Mouse (Mus musculus): ENCODE measurements at regions not wholly inside any gene's neighbourhood (a gene's known extent, or its start where the extent isn't known, plus 50 kb on each side); places are given as distances from the start of the nearest gene placed in this dataset.

DNA sequence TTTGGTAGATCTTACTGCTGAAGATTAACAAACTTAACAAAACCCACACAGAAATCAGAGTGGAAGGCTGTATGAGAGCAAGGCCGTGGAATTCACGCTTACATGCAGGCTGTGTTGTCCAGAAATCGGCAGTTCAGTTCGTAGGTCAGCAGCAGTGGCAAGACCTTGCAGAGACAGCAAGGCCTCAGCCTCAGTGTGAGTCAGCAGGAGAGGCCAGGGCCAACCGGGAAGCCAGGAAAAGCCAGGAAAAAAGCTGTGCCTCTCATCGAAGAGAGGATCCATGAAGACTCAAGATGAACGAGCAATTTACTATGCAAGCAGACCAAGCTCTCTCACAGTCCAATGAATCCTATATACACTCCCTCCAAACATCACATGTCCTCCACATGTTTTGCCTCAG, 103.4 kb upstream of the 1700021F07Rik start:
- no peak for DNase-seq (ENCODE audit: low spot score in 2 of 2)

DNA sequence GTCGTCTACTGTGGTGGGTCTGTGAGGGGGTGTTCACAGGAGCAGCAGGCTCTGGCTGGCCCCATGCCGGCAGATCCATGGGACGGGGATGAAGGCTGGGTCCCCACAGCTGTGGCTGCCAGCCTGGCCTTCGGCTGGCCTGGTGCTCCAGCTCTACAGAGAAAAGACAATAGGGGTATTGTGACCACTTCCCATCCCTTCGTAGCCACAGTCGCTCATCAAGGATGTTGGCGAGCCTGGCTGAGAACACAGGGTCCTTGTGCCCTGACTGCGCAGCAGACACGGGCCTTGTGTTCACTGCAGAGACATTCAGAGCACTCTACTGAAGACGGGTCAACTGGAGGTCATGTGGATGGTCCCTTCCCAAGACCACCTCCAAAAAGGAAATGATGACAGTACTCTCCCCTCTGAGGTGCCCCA, 102.4 kb upstream of the 1700021F07Rik start:
- no peak for DNase-seq (ENCODE audit: low spot score in 2 of 2)

DNA sequence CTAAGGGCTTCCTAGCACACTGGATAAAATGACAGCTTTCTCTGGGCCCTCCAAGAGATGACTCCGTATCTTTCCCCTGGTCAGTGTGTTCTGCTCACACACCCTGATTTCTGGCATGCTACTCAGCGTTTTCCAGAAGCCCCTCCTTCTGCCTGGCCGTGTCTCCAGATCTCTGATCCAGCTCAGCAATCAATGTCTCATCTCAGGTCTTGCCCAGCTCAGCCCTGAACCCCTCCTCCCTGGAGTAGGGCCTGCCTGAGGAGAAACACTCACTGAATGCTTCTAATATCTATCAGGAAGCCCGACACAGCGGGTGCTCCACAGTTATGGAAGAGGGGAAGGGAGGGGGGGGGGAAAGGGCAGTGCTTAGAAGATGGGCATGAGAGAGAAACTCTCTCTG, 101.9 kb upstream of the 1700021F07Rik start:
- no peak for DNase-seq (ENCODE audit: low spot score in 2 of 2)

DNA sequence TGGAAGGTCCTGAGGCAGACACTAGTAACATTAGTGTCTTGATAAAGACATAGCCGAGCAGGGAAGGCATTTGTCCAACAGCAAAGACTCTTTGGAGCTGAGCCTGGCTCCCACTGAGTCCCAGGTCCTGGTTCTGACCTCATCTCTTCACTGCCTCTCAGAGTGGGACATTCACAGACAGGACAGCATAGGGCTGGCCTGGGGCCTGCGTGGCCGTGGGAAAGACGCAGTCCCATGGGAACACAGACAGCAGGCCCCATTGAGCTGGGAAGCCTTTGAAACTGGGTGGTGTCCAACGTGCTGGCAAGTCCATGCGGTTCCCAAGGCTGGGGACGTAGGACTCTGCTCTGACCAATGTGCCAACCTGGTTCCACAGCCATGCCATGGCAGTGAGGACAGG, 97.5 kb upstream of the 1700021F07Rik start:
- no peak for DNase-seq (ENCODE audit: low spot score in 2 of 2)

DNA sequence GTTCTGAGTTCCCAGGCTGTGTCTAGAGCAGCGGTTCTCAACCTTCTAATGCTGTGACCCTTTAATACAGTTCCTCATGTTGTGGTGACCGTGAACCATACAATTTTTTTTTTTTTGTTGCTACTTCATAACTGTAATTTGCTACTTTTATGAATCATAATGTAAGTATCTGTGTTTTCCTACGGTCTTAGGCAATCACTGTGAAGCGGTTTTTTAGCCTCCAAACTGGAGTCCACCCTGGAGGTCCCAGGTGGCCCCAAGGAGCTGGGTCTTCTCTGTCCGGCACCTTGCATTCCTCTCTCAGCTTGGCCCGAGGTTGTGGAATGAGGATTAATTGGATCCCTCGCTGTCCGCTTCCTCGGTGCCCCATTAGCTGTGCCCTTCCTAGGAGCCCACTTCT, 96.6 kb upstream of the 1700021F07Rik start:
- DNase-seq (ENCODE audit: low spot score in 2 of 2), result no peak

DNA sequence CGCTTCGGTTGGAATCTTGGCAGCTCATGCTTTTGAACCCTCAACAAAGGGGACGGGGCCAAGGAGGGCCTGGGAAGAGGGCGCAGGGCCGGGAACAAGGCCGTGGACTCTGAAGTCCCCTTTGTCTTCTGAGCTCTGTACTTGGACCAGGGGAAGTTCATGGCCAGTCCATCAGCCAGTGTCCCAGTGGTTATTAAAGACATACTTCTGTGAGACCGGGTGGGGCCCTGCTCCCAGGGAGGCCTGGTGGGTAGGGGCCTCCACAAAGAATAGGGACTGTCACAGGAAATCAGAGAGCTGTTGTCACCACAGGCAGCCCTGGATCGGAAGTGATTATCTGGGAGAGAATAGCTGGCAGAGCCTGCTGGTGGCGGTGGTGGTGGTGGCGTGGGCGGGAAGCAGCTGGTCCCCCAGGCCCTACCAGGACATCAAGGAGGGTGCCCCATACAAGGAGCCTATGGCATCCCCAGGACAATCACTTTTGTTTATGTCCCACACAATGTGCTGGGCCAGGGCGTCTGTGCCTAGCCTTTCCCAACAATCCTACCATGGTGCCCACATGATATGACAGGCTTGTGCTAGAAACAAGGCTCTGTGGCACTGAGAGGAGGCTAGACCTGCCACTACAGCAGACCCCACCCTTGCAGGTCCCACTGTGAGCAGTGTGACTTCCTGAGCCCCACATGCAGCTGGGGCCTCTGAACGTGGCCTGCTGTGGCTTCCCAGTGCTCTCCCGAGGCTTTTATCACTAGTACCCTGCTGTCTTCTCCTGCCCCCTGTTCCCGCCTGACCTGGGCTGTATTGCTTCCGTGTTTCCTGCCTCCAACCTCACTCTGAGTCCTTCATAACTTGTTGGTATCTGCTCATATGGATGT, 96.0 kb upstream of the 1700021F07Rik start:
- no peak for DNase-seq (ENCODE audit: low spot score in 2 of 2)

DNA sequence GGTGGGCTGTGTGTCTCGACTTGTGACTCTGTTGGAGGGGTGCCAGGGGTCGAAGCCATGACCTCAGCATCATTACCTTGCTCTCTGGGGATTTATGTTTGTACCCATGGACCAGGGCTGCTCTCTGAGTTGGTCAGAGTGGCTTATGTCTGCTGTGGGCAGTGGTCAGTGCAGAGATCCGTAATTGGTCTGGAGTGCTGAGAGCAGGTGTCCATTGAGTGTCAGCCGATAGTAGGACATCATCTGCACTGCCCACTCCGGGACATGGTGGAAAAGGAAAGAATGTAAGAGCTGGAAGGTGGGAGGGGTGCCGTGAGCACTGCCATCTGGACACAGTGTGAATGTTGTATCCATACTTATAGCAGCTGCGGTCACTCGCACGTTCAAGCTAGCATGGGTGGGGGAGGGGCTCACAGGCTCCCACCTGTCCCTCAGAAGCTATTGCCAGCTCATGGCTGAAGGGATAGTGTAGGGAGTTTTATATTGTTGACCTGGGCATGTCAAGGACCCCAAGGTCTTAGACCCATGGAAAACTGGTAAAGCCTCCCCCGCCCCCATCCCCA, 94.4 kb upstream of the 1700021F07Rik start:
- no peak for DNase-seq (ENCODE audit: low spot score in 2 of 2)

DNA sequence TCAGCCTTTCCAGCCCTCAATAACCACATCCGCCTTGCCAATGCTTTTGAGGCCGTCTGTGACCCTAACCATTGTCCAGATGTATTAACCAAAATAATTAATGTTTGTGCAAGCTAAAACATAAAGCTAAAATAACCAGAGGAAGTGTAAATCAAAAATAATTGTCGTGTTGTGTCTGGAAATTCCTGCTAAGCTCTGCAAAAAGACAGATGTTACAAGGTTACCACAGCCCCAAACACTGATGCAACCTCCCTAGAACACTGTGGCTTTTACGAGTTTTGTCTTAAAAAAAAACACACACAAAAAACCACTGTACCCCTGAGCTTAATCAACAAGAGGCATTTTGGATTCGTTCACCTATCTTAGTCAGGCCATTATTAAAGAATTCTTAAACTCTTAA, 90.5 kb upstream of the 1700021F07Rik start:
- DNase-seq (ENCODE audit: low spot score in 2 of 2), result no peak

DNA sequence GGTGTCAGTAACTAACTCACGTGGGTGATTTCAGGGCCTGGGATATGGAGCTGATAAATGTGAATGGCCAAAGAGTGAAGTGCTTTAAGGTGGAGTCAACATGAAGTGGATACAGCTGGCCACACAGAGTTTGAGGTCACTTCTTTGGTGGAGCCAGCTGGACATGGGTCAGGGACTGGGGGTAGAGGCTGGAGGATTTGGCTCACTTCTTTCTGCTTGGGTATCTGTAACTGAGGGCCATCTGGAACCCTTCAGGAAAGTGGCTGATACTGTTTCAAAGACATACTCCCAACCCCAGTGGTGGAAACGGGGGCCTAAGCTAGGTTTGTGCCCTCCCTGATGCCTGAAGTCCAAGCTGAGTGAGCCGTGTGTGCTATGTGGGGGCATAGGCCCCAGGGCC, 90.1 kb upstream of the 1700021F07Rik start:
- DNase-seq (ENCODE audit: low spot score in 2 of 2), result peak in 1 of 2 experiments; percentile 49

DNA sequence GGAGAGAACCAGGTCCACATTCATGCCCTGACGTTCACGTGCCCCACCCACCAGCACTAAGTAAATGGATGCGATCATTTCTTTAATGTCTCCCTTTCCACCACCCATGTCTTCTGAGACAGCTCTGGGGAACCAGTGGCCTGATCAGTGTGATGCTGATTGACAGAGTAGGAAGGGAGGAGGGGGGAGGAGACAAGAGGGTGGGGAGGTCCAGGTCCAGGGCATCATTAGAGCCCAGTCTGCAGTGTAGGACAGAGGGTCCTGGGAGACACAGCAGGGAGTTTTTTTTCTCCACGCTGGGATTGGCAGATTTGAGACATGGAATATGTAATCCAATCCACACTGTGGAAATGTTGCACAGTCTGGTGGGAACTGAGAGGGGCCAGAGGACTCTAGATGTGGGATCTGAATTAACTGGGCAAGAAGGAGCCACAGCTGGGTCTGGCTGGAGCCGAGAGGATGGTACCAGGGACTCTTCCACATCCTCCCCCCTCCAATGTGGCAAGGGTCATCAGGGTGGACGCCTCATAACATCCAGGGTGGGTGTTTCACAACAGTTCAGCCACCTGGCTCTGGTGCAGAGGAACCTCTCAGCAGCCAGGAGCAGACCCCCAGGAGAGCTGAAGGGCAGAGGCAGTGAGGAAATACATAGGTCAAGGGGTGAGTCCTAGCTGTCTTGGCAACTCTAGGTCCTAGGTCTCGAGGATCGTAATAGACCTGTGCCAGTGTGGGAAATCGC, 89.3 kb upstream of the 1700021F07Rik start:
- DNase-seq (ENCODE audit: low spot score in 2 of 2), result no peak

DNA sequence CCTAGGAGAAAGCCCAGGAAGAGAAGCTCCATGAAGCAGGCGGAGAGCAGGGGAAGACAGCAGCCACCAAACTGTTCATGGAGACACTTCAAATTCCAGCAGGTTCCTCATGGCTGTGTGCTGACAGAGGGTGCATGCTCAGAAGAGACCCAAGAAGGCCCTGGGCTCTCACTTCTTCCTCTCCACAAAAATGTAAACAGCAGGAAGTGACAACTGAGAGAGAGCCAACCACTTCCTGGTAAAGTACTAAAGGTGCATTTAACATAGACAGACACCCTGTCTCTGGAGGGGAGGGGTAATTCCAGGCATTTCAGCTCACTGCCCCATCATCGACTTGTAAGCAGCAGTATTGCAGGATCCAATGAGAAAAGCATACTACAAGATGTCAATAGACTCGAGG, 85.8 kb upstream of the 1700021F07Rik start:
- DNase-seq (ENCODE audit: low spot score in 2 of 2), result no peak

DNA sequence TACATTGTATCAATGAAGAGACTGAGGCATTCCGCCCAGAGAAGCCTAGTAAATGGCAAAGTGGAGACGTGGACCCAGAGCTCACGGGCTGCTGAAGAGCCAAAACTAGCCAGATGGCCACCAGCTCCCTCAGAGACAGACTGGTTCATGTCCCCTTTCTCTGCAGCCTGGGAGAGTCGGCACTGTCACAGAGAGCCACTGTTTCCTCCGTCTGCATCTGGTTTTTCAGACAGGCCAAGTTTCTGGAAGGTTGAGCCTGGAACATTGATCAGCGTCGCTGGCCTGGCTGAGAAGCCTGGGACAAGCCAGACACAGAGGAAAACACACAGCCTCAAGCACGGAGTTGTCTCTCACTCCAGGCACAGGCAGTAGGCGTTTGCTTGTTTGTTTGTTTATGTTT, 83.4 kb upstream of the 1700021F07Rik start:
- no peak for DNase-seq (ENCODE audit: low spot score in 2 of 2)

DNA sequence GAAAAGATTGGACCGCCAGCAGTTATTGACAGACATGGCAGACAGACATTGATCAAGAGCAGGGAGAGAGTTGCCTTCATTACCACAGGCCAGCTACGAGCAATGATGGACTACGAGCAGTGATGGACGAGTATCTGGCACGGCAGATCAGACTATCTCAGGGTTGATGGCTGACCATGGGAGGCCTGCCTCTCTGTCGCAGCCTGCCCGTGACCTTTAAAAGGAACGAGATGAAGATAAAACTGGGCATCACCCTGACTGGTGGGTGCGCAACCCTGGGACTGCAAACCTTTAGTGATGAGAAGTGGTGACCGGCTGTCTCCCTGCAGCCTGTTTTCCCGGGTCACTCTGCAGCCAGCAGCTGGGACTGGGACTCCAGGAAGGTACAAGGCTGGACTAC, 80.3 kb upstream of the 1700021F07Rik start:
- DNase-seq (ENCODE audit: low spot score in 2 of 2), result no peak

DNA sequence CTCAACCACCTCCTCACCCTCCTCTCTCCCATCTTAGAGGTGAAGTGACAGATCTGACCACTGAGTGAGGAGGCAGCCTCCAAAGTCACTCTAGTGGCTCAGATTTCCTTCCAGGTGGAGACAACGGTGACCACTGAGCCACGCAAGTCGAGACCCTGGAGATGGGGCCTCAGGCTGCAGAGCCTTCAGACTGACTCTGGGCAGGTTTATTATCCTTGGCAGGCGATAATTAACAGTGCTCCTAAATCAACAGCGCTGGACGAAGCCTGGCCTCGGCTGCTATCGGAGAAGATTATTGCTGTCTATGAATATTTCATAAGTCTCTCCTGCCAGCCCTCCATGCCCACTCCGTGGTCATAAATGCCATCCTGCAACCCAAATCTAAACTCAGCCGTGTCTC, 79.1 kb upstream of the 1700021F07Rik start:
- no peak for DNase-seq (ENCODE audit: low spot score in 2 of 2)

DNA sequence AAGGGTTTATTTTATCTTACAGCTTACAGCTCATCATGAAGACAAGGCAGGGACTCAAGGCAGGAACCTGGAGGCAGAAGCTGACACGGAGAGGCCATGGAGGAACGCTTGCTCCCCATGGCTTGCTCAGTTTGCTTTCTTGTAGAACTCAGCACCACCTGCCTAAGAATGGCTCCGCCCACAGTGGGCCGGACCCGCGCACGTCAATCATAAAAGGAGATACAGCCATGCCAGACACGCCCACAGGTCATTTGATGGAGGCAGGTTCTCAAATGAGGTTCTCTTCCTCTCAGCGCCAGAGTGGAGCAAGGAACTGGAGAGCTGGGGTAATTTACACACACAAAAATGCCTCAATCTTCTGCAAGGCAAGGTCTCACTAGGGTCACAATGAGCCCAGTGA, 78.0 kb upstream of the 1700021F07Rik start:
- no peak for DNase-seq (ENCODE audit: low spot score in 2 of 2)

DNA sequence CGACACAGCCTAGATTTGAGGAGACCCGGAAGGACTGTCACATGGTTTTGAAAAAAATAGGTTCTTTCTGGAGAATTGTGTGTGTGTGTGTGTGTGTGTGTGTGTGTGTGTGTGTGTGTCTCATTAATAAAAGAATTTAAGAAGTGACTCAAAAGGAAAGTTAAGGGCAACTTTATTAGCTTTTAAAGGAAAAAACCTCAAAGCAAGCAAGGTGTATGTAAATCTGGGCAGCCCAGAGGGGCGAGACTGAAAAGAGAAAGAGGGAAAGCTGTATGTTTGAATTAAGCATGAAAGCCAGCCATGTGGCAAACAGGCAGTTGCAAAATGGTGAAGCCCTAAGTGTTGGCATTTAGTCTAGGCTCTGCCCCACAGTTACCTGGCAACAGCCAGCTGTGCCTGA, 77.3 kb upstream of the 1700021F07Rik start:
- no peak for DNase-seq (ENCODE audit: low spot score in 2 of 2)

DNA sequence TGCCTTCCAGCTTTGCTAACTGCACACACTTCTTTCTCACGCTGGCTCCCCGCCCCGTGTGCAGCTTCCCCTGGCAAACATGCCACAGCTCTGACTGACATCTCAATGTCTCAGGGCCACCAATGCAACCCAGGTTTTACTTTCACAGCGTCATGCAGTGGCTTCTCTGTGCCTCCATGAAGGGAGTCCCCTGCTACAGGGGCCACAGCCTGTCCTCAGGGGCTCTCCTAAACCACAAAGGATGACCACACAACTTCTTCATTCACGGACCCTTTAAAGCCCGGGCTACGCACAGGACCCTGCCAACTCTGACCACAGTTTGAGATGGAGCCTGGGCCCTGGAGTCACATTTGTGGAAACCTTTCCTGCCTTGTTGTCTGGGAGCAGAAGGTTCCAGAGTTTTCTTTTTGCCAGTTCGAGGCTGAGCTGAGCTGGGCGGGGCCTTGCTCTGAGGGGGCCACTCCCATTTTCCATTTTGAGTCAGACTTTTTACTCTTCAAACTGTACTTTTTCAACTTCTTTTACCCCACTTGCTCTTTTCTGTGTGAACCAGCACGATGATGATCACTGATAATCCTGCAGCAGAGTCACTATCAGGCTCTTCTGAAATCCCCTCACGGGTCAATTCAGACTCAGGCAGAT, 73.7 kb upstream of the 1700021F07Rik start:
- DNase-seq (ENCODE audit: low spot score in 2 of 2), result no peak

DNA sequence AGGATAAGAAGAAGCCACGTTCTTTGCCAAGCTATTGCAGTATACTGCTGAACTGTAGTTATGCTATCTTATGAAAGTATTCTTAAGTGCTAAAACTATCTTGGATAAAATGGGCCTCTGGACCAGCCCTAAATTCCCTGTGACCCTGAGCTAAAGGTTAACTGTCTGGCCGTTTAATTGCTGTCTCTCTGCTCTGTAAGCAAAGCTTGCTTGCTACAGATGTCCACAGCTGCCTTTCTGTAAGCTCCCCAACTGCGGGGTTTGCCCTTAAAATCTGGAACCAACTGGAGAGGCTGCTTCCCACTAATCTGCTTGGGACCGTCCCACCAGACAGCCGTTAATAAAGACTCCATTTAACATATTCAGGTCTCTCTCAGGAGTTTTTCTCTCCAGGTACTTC, 73.2 kb upstream of the 1700021F07Rik start:
- DNase-seq (ENCODE audit: low spot score in 2 of 2), result peak in 1 of 2 experiments; percentile 23

DNA sequence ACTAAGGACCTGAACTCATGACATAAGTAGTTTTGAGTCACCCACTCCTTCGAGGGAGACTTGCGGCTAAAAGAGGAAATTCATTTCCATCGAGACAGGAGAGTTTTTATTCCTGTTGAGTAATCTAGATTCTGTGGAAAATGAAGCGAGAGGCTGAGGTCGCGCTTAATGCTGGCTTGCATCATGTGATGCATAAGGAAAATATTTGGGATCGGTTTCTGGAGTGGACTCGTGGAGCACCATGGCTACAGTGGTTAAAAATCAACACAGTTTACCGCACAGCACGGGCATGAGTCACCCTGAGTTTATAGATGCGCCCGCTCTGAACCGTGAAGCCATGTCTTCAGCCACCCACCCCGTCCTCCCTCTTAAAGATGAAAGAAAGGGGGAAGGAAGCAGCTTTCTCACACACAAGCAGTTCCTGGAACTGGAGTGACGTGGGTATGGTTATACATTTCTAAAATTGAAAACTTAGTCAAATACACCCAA, 70.3 kb upstream of the 1700021F07Rik start:
- DNase-seq (ENCODE audit: low spot score in 2 of 2), result no peak

DNA sequence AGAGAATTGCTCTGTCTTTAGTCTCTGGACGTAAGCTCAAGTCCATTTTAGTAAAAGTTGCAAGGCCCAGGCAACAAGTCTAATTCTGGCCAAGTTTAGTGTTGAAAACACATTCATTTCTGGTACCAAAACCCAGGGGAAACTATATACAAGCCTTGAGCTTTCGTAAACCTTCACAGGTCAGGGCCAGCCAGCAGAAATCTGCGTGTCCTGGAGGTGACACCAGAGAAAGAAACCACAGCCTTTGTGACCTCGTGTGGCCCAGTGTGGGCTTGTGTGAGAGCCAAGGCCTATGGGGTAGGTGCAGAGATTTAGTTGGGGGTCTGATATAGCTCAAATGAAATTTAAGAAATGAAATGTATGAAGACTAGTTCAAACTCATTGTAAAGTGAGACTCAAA, 69.6 kb upstream of the 1700021F07Rik start:
- DNase-seq (ENCODE audit: low spot score in 2 of 2), result no peak

DNA sequence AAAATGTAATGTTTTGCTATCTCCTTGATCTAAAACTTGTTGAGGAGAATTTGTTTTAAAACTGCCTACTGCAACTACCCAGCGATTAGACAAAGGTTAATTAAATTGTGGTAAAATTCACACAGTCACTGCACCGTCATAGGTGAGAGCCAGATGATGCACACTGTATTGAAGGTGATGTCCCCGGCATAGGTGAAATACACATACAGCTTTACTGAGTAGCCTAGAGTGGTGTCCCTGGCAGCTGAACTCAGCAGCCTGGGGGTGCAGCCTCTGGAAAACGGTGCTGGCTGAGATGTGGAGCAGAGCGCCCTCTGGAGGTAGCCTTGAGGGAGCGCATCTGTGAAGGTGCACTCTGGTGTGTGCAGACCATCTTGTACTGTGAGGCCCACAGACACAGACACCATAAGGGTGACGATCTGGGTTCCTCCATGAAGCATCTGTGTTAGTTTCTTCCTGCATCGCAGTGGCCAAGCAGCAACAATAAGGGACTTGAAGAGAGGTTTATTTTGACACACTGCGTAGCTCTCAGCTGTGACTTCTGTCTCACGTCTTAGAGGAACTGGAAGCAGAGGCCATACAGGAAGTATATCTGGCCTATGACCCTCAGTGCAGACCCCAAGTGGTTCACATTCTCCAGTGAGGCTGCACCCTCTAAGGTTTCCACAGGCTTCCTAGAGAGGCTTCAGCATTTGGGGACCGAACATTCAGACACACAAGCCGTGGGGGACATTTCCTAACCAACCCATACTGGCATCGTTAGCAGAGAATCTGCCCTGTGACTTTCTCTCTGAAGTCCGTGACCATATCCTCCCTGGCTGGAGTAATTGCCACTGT, 68.6 kb upstream of the 1700021F07Rik start:
- peak in 1 of 2 experiments; percentile 26 for DNase-seq (ENCODE audit: low spot score in 2 of 2)
